Mouse (Mus musculus): ENCODE results near the gene Gm21312. TPM values are rescaled to one million over a fixed set of nuclear protein-coding genes. Genes with fewer than 3 reads are reported as not detected.

The Gm21312 gene
- polyA plus RNA-seq, 1 experiment from 2014 or later, result not detected

GRCm38 (mm10) chr10:104209655-104210054, 32.8 kb downstream of the Gm21312 start:
- ATAC-seq (ENCODE audit: low FRiP score, low TSS enrichment), result no peak
- H3K9me3 ChIP-seq (ENCODE audit: control insufficient read depth, low read length), result no peaks in the 10 kb centered on the region
- 76% methylated on average over 1 of the region's 1 CpGs for WGBS
- no peaks in the 10 kb centered on the region for H3K36me3 ChIP-seq (ENCODE audit: control insufficient read depth, insufficient read depth, low read length)
- no peak overlapping the region for H3K4me2 ChIP-seq (replicated peaks; ENCODE audit: low read depth)
- no peak overlapping the region for H3K4me3 ChIP-seq (ENCODE audit: low read depth, low read length)
- no peak overlapping the region for H3K27ac ChIP-seq (replicated peaks)
- no peak for DNase-seq (ENCODE audit: low spot score)
- H3K4me1 ChIP-seq (replicated peaks; ENCODE audit: control insufficient read depth, insufficient read depth), result no peaks in the 10 kb centered on the region
- H3K9ac ChIP-seq (ENCODE audit: low read length), result no peak overlapping the region
- TF ChIP-seq EP300 (optimal IDR thresholded peaks at IDR 0.05) (no peak), CTCF (IDR thresholded peaks at IDR 0.05; ENCODE audit: low read depth) (no peak)
- no peaks in the 10 kb centered on the region for H3K27me3 ChIP-seq (ENCODE audit: control insufficient read depth, insufficient read depth, low read length)

GRCm38 (mm10) chr10:104210268-104210990, 33.6 kb downstream of the Gm21312 start:
- Histone ChIP-seq H3K9ac (ENCODE audit: low read length) (no peak overlapping the region), H3K4me1 (replicated peaks; ENCODE audit: control insufficient read depth, insufficient read depth) (no peaks in the 10 kb centered on the region), H3K27ac (replicated peaks) (no peak overlapping the region), H3K4me3 (ENCODE audit: low read depth, low read length) (no peak overlapping the region), H3K36me3 (ENCODE audit: control insufficient read depth, insufficient read depth, low read length) (no peaks in the 10 kb centered on the region), H3K4me2 (replicated peaks; ENCODE audit: low read depth) (no peak overlapping the region), H3K9me3 (ENCODE audit: control insufficient read depth, low read length) (no peaks in the 10 kb centered on the region), H3K27me3 (ENCODE audit: control insufficient read depth, insufficient read depth, low read length) (no peaks in the 10 kb centered on the region)
- ATAC-seq (ENCODE audit: low FRiP score, low TSS enrichment) (no peak), DNase-seq (ENCODE audit: low spot score) (no peak)
- TF ChIP-seq EP300 (optimal IDR thresholded peaks at IDR 0.05) (no peak), CTCF (IDR thresholded peaks at IDR 0.05; ENCODE audit: low read depth) (no peak)
- WGBS, result 73% methylated on average over 3 of the region's 3 CpGs

- ATAC-seq (ENCODE audit: low FRiP score, low TSS enrichment) (no peak), DNase-seq (ENCODE audit: low spot score) (no peak)
- Histone ChIP-seq H3K4me2 (replicated peaks; ENCODE audit: low read depth) (no peak overlapping the region), H3K9me3 (ENCODE audit: control insufficient read depth, low read length) (no peaks in the 10 kb centered on the region), H3K36me3 (ENCODE audit: control insufficient read depth, insufficient read depth, low read length) (no peaks in the 10 kb centered on the region), H3K4me1 (replicated peaks; ENCODE audit: control insufficient read depth, insufficient read depth) (no peaks in the 10 kb centered on the region), H3K27ac (replicated peaks) (no peak overlapping the region), H3K27me3 (ENCODE audit: control insufficient read depth, insufficient read depth, low read length) (no peaks in the 10 kb centered on the region), H3K9ac (ENCODE audit: low read length) (no peak overlapping the region), H3K4me3 (ENCODE audit: low read depth, low read length) (no peak overlapping the region)
- TF ChIP-seq EP300 (optimal IDR thresholded peaks at IDR 0.05), result no peak
- TF ChIP-seq CTCF (IDR thresholded peaks at IDR 0.05; ENCODE audit: low read depth), result no peak
- WGBS, result 86% methylated on average over 5 of the region's 5 CpGs
Measured at GRCm38 (mm10) chr10:104214527-104214926, 37.7 kb downstream of the Gm21312 start.

GRCm38 (mm10) chr10:104220303-104221021, 43.6 kb downstream of the Gm21312 start:
- DNase-seq (ENCODE audit: low spot score) (no peak), ATAC-seq (ENCODE audit: low FRiP score, low TSS enrichment) (no peak)
- WGBS, result 82% methylated on average over 6 of the region's 6 CpGs
- Histone ChIP-seq H3K36me3 (ENCODE audit: control insufficient read depth, insufficient read depth, low read length) (no peaks in the 10 kb centered on the region), H3K9me3 (ENCODE audit: control insufficient read depth, low read length) (no peaks in the 10 kb centered on the region), H3K4me1 (replicated peaks; ENCODE audit: control insufficient read depth, insufficient read depth) (no peaks in the 10 kb centered on the region), H3K27me3 (ENCODE audit: control insufficient read depth, insufficient read depth, low read length) (no peaks in the 10 kb centered on the region), H3K4me3 (ENCODE audit: low read depth, low read length) (no peak overlapping the region), H3K4me2 (replicated peaks; ENCODE audit: low read depth) (no peak overlapping the region), H3K27ac (replicated peaks) (no peak overlapping the region), H3K9ac (ENCODE audit: low read length) (no peak overlapping the region)
- TF ChIP-seq CTCF (IDR thresholded peaks at IDR 0.05; ENCODE audit: low read depth) (no peak), EP300 (optimal IDR thresholded peaks at IDR 0.05) (no peak)

Other genes with a start within 250 kb of the Gm21312 start
- not detected in 2 replicates for gene Gm21293, start 34.0 kb upstream of the Gm21312 start, polyA plus RNA-seq (2015; fragmentation: Nextera tagmentation; extraction: Ambion mirVana)
- gene Gm6763, start 25.5 kb upstream of the Gm21312 start, polyA plus RNA-seq (2015; fragmentation: Nextera tagmentation; extraction: Ambion mirVana), result not detected in 2 replicates
- not detected in 2 replicates for gene Gm8764, start 17.0 kb upstream of the Gm21312 start, polyA plus RNA-seq (2015; fragmentation: Nextera tagmentation; extraction: Ambion mirVana)
- not detected in 2 replicates for gene Gm21304, start 8.5 kb upstream of the Gm21312 start, polyA plus RNA-seq (2015; fragmentation: Nextera tagmentation; extraction: Ambion mirVana)
- gene Gm20765, start 8.5 kb downstream of the Gm21312 start, polyA plus RNA-seq (2015; fragmentation: Nextera tagmentation; extraction: Ambion mirVana), result not detected in 2 replicates
- not detected in 2 replicates for gene Gm4340, start 17.0 kb downstream of the Gm21312 start, polyA plus RNA-seq (2015; fragmentation: Nextera tagmentation; extraction: Ambion mirVana)